Mouse (Mus musculus): ENCODE measurements around the gene Neo1. TPM values are rescaled to one million over a fixed set of nuclear protein-coding genes. Genes with fewer than 3 reads are reported as not detected.
A peak's percentile ranks its signal among the peaks of the same experiment; 100 is the strongest.

The Neo1 gene
- polyA plus RNA-seq (2012; rRNA removed) = 4.1 and 5.8 TPM in 2 replicates

DNA sequence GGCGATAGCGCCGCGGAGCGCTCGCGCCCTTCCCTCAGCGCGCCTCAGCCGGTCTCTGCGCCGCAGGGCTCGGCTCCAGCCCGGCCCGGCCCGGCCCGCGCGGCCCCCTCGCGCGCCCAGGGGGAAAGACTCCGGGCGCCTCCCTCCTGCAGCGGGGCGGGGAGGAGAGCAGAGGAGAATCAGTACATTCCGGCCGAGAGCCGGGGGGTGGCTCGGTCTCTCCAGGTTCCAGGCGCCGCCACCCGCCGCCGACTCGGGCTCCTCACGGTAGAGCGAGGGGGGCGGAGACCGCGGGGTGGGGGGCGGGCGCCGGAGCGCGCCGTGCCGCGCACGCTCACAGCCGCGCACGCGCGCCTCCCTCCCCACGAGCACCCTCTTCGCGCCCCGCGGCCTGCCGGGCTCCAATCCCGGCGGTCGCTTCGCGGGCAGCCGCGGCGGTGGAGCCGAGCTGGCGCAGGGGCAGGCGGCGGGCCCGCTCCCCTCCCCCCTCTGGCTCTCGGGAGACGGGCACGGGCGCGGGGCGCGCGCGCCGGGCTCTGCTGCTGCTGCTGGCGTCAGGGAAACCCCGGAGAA lies at the start of gene Neo1:
Neo1 (minus strand) TSS at position 283 of the 573 bp plus-strand sequence.
- peaks cover 8% of the 10 kb centered on the region; the same call in 1 of the 2 replicates for H3K4me1 ChIP-seq (replicated peaks; ENCODE audit: control insufficient read depth, insufficient read depth, low read length)
- peaks cover 11% of the 10 kb centered on the region; the same call in 1 of the 2 replicates for H3K27me3 ChIP-seq (ENCODE audit: control insufficient read depth, insufficient read depth, low read length)
- no peak within 1 kb of the TSS for H3K27ac ChIP-seq (ENCODE audit: control insufficient read depth, insufficient read depth, low read length)
- H3K36me3 ChIP-seq (ENCODE audit: control insufficient read depth, insufficient read depth, low read length) = no peaks in the 10 kb centered on the region
- H3K4me3 ChIP-seq (ENCODE audit: control insufficient read depth, insufficient read depth, low read length) = peak within 1 kb of the TSS; percentile 40
- WGBS = 1% methylated on average over 83 of the region's 86 CpGs
- TF ChIP-seq CTCF (IDR thresholded peaks at IDR 0.05; ENCODE audit: borderline replicate concordance, control insufficient read depth, extremely low read depth, insufficient read depth, low read length, poor library complexity) (no peak), POLR2A (IDR thresholded peaks at IDR 0.05; ENCODE audit: control insufficient read depth, extremely low read depth, insufficient read depth, low read length, poor library complexity) (no peak)
- peak; percentile 16 for DNase-seq

DNA sequence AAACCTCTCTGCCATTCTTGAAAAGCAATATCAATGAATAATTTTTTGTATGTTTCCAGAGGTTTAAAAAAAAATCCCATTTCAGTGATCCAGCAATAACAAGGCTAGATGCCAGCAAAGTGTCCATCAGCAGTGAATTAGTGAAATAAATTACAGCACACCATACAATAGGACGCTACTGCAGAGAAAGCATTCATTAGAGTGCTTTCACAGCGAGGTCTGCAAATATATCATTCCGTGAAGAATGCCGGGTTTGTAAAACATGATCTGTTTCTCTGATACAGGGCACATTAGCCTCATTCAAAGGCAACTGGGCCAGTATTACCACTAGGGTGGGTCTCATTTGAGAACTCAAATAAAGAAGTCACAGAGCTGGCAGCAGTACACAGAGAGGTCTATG lies 39.4 kb upstream of the Neo1 start:
- H3K4me3 ChIP-seq (ENCODE audit: control insufficient read depth, insufficient read depth, low read length) = no peak overlapping the region
- no peaks in the 10 kb centered on the region; the same call in 1 of the 2 replicates for H3K27me3 ChIP-seq (ENCODE audit: control insufficient read depth, insufficient read depth, low read length)
- H3K36me3 ChIP-seq (ENCODE audit: control insufficient read depth, insufficient read depth, low read length) = no peaks in the 10 kb centered on the region
- no peak for DNase-seq
- WGBS = 91% methylated on average over 4 of the region's 4 CpGs
- H3K27ac ChIP-seq (ENCODE audit: control insufficient read depth, insufficient read depth, low read length) = no peak overlapping the region
- TF ChIP-seq POLR2A (IDR thresholded peaks at IDR 0.05; ENCODE audit: control insufficient read depth, extremely low read depth, insufficient read depth, low read length, poor library complexity) (no peak), CTCF (IDR thresholded peaks at IDR 0.05; ENCODE audit: borderline replicate concordance, control insufficient read depth, extremely low read depth, insufficient read depth, low read length, poor library complexity) (no peak)
- no peaks in the 10 kb centered on the region for H3K4me1 ChIP-seq (replicated peaks; ENCODE audit: control insufficient read depth, insufficient read depth, low read length)

DNA sequence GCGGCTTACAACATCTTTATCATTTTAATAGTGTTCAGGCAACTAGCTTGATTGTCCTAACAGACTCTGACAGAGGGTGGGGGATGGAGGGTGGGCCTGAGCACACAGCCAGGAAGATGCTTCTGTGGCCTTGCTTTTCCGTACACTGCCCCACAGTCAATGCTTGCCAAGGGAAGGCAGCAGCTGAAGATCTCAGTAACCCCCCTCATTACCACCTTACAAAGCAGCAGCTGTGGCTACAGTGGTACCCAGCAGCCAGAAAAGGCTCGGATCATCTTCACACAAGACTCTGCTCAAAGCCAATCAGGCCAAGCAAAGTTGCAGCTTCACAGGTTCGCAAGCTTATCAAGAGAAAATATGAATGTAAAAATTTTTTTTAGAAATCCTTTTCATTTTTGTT lies 37.6 kb upstream of the Neo1 start:
- DNase-seq = no peak
- TF ChIP-seq POLR2A (IDR thresholded peaks at IDR 0.05; ENCODE audit: control insufficient read depth, extremely low read depth, insufficient read depth, low read length, poor library complexity) = no peak
- TF ChIP-seq CTCF (IDR thresholded peaks at IDR 0.05; ENCODE audit: borderline replicate concordance, control insufficient read depth, extremely low read depth, insufficient read depth, low read length, poor library complexity) = no peak
- no peaks in the 10 kb centered on the region for H3K36me3 ChIP-seq (ENCODE audit: control insufficient read depth, insufficient read depth, low read length)
- no peak overlapping the region for H3K27ac ChIP-seq (ENCODE audit: control insufficient read depth, insufficient read depth, low read length)
- 92% methylated on average over 4 of the region's 4 CpGs for WGBS
- H3K27me3 ChIP-seq (ENCODE audit: control insufficient read depth, insufficient read depth, low read length) = no peaks in the 10 kb centered on the region; the same call in 1 of the 2 replicates
- no peaks in the 10 kb centered on the region for H3K4me1 ChIP-seq (replicated peaks; ENCODE audit: control insufficient read depth, insufficient read depth, low read length)
- H3K4me3 ChIP-seq (ENCODE audit: control insufficient read depth, insufficient read depth, low read length) = no peak overlapping the region

DNA sequence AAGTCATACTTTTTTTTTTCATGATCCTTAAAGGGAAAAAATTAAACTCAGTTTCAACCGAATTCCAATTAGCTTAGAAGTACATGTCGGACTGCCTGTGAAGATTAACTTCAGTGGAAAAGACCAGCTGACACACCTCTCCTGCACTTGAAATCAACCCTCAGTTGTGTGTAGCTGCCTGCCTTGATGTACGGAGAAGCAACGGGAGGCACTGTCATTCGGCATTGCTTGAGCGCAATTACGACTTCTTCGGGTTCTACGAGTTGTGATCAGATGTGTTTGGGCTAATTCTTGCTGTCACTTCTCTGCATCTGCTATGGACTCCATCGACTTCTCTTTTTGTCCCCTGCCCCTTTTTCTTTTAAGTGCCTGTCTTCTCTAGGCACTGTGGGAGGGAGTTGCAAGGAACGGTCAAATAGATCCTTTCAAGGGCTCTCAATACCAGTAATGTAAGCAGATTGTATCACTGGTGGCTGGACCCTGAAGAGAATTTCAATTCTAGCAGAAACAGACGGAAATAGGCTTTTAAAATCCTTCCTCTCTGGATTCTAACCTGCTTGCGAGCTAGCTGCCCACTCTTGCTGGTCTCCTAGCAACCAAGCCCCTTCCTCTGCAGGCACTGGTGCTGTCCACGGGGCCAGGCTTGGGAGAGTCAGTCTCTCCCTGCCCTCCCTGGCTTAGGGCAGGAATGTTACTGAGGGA lies 36.0 kb upstream of the Neo1 start:
- DNase-seq = no peak
- Histone ChIP-seq H3K4me3 (ENCODE audit: control insufficient read depth, insufficient read depth, low read length) (no peak overlapping the region), H3K27ac (ENCODE audit: control insufficient read depth, insufficient read depth, low read length) (no peak overlapping the region), H3K27me3 (ENCODE audit: control insufficient read depth, insufficient read depth, low read length) (no peaks in the 10 kb centered on the region; the same call in 1 of the 2 replicates), H3K4me1 (replicated peaks; ENCODE audit: control insufficient read depth, insufficient read depth, low read length) (no peaks in the 10 kb centered on the region), H3K36me3 (ENCODE audit: control insufficient read depth, insufficient read depth, low read length) (no peaks in the 10 kb centered on the region)
- no peak for TF ChIP-seq POLR2A (IDR thresholded peaks at IDR 0.05; ENCODE audit: control insufficient read depth, extremely low read depth, insufficient read depth, low read length, poor library complexity)
- TF ChIP-seq CTCF (IDR thresholded peaks at IDR 0.05; ENCODE audit: borderline replicate concordance, control insufficient read depth, extremely low read depth, insufficient read depth, low read length, poor library complexity) = no peak
- WGBS = 50% methylated on average over 14 of the region's 14 CpGs

DNA sequence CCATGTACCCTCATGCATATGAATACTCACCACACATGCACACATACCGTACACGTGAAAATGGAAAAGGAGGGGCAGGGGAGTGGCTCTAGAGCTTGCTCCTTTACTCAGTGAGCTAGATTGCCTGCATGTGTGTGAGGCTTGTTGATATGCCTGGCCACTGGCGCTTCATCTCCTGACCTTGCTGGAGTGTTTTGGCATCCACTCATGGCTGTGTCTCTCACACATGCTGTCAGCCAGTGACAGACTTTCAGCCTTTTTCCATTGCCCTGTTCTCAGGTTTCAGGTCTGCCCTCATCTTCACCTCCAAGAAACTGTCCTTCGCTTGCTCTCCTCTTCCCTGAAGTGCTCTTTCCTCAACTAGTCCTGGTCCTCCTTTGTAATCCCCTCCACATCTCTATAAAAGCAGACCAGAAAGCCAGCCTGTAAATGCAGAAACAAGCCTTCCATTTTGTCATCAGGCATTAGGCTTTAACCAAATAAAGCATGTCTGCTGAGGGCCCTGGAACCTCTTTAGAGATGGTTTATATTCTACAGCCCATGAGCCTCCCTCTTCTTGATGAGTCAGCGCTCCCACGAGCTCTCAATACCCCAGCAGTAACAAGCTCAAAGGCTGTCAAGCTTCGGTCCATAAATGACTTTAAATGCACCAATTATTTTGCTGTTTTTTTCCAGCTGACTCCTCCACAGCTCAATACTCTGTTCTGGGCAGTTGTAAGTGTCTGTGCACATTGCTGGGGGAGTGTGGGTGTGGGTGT lies 35.2 kb upstream of the Neo1 start:
- H3K36me3 ChIP-seq (ENCODE audit: control insufficient read depth, insufficient read depth, low read length) = no peaks in the 10 kb centered on the region
- TF ChIP-seq POLR2A (IDR thresholded peaks at IDR 0.05; ENCODE audit: control insufficient read depth, extremely low read depth, insufficient read depth, low read length, poor library complexity) (no peak), CTCF (IDR thresholded peaks at IDR 0.05; ENCODE audit: borderline replicate concordance, control insufficient read depth, extremely low read depth, insufficient read depth, low read length, poor library complexity) (no peak)
- 73% methylated on average over 7 of the region's 7 CpGs for WGBS
- H3K4me3 ChIP-seq (ENCODE audit: control insufficient read depth, insufficient read depth, low read length) = no peak overlapping the region
- no peak overlapping the region for H3K27ac ChIP-seq (ENCODE audit: control insufficient read depth, insufficient read depth, low read length)
- DNase-seq = no peak
- no peaks in the 10 kb centered on the region; the same call in 1 of the 2 replicates for H3K27me3 ChIP-seq (ENCODE audit: control insufficient read depth, insufficient read depth, low read length)
- H3K4me1 ChIP-seq (replicated peaks; ENCODE audit: control insufficient read depth, insufficient read depth, low read length) = no peaks in the 10 kb centered on the region

DNA sequence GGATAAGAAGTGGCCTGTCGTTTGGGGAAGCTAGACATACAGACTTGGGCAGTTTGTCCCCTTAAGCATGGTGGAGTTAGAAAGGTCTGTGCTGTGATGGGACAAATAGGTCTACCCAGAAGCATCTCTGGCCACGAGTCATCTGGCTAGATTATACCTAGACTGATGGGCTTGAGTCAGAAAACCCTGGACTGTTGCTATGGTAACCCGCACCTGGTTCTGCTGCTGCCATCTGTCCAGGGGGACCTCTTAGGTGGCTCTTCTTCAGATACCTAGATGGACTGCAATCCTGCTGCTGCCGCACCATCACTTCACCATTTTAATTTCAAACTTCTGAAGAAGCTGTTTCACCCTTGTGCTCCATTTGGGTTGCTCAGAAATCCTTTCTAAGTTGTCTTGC lies 34.0 kb upstream of the Neo1 start:
- DNase-seq = no peak
- H3K27me3 ChIP-seq (ENCODE audit: control insufficient read depth, insufficient read depth, low read length) = no peaks in the 10 kb centered on the region; the same call in 1 of the 2 replicates
- no peak overlapping the region for H3K27ac ChIP-seq (ENCODE audit: control insufficient read depth, insufficient read depth, low read length)
- no peak for TF ChIP-seq CTCF (IDR thresholded peaks at IDR 0.05; ENCODE audit: borderline replicate concordance, control insufficient read depth, extremely low read depth, insufficient read depth, low read length, poor library complexity)
- TF ChIP-seq POLR2A (IDR thresholded peaks at IDR 0.05; ENCODE audit: control insufficient read depth, extremely low read depth, insufficient read depth, low read length, poor library complexity) = no peak
- no peaks in the 10 kb centered on the region for H3K4me1 ChIP-seq (replicated peaks; ENCODE audit: control insufficient read depth, insufficient read depth, low read length)
- no peak overlapping the region for H3K4me3 ChIP-seq (ENCODE audit: control insufficient read depth, insufficient read depth, low read length)
- WGBS = 85% methylated on average over 4 of the region's 4 CpGs
- no peaks in the 10 kb centered on the region for H3K36me3 ChIP-seq (ENCODE audit: control insufficient read depth, insufficient read depth, low read length)
